16 mouse cellular contexts compared by ENCODE assay signal in genomic region chr5:63034446-63034845, GRCm38 (mm10).
"Had no signal": no experiment of that assay in that cellular context is flagged by ENCODE, and none has a peak within 500 bp of the region (broad histone marks: within the 10 kb centered on the region; RNA-seq: fewer than 3 reads in every experiment).

No protein-coding gene starts in this region.

- DNase-seq: gastrocnemius, adult 2 months; gastrocnemius, postnatal 10 days; gastrocnemius, postnatal 25 days; heart, adult 18-20 months; heart, postnatal 10 days; heart, postnatal 4 days; kidney, adult 18-20 months; kidney, adult 8-10 months; kidney, postnatal 10 days; kidney, postnatal 25 days; kidney, postnatal 4 days; liver had no signal

- ATAC-seq: hindbrain, embryonic 16.5 days; inflammation-experienced regulatory T-cells, adult 6 months; intestine, embryonic 15.5 days; intestine, postnatal 0 days had no signal
